Mouse (Mus musculus): ENCODE measurements at regions not wholly inside any gene's neighbourhood (a gene's known extent, or its start where the extent isn't known, plus 50 kb on each side); places are given as distances from the start of the nearest gene placed in this dataset.

DNA sequence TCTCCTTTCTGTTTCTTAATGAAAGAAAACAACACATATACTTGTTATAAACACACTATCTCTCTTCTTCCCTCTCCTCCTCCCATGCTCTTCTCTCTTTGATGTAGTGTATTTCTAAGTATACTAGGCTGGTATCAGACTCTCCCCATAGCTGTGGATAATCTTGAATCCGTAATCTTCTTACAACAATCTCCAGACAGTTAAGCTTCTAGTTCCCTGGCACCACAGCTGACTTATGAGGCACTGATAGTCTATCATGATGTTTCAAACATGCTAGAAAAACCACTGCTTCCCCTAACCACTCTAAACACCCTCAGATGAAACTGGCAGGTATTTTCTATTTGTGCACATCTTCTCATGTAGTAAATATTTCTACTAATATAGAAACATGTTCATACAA is 471.7 kb downstream of the Pdha2 start:
- DNase-seq (ENCODE audit: low spot score) (no peak), ATAC-seq (replicated peaks; ENCODE audit: low FRiP score, low read depth) (no peak)
- no peak overlapping the region for H3K4me2 ChIP-seq (ENCODE audit: low read length)
- no peaks in the 10 kb centered on the region for H3K4me1 ChIP-seq (replicated peaks; ENCODE audit: insufficient read depth, low read length)
- no peak overlapping the region for H3K4me3 ChIP-seq (replicated peaks; ENCODE audit: low read depth, low read length)
- H3K36me3 ChIP-seq (ENCODE audit: insufficient read depth, low read length): no peaks in the 10 kb centered on the region
- 74% methylated on average over 1 of the region's 1 CpGs for WGBS
- H3K27me3 ChIP-seq (ENCODE audit: insufficient read depth, low read length): no peaks in the 10 kb centered on the region
- H3K9ac ChIP-seq (ENCODE audit: low read depth, low read length): no peak overlapping the region
- no peak overlapping the region for H3K27ac ChIP-seq
- H3K9me3 ChIP-seq (replicated peaks; ENCODE audit: low read length): no peaks in the 10 kb centered on the region
- no peak for TF ChIP-seq CTCF (IDR thresholded peaks at IDR 0.05; ENCODE audit: low read depth)

DNA sequence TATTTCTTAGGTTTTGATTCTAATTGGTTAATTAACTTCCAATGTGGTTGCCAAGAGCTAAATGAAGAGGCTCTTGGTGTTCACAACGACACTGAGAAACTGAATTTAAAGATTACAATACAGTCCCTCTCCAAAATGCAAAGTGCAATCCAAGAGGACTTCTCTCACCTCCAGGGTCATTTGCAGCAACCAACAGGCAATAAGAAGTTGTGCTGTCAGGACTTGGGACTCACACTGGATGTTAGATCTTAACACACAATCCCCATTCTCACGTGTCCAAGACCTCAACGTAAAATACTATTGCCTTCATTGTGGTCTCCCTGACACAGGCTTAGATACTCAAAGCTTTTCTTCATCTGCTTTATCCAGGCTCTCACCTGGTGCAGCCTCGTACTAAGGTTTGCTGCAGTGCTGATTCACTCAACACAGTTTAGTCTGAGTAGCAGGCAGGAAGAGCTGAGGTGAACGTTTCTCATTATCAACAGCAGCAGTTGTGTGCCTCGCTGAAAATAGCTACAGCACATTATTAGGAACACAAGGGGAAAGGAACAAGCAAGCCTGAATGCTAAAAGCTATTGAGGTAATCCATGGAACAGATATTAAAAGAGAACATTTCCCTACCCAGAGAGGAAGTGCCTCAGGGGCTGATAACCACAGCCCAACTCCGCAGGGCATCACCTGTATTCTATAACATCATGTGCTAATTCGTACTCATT is 473.3 kb downstream of the Pdha2 start:
- no peak for ATAC-seq (replicated peaks; ENCODE audit: low FRiP score, low read depth)
- Histone ChIP-seq H3K4me1 (replicated peaks; ENCODE audit: insufficient read depth, low read length) (no peaks in the 10 kb centered on the region), H3K27me3 (ENCODE audit: insufficient read depth, low read length) (no peaks in the 10 kb centered on the region), H3K27ac (no peak overlapping the region), H3K9ac (ENCODE audit: low read depth, low read length) (no peak overlapping the region), H3K36me3 (ENCODE audit: insufficient read depth, low read length) (no peaks in the 10 kb centered on the region), H3K4me3 (replicated peaks; ENCODE audit: low read depth, low read length) (no peak overlapping the region), H3K4me2 (ENCODE audit: low read length) (no peak overlapping the region), H3K9me3 (replicated peaks; ENCODE audit: low read length) (no peaks in the 10 kb centered on the region)
- WGBS: 74% methylated on average over 8 of the region's 8 CpGs
- DNase-seq (ENCODE audit: low spot score): no peak
- TF ChIP-seq CTCF (IDR thresholded peaks at IDR 0.05; ENCODE audit: low read depth): no peak

DNA sequence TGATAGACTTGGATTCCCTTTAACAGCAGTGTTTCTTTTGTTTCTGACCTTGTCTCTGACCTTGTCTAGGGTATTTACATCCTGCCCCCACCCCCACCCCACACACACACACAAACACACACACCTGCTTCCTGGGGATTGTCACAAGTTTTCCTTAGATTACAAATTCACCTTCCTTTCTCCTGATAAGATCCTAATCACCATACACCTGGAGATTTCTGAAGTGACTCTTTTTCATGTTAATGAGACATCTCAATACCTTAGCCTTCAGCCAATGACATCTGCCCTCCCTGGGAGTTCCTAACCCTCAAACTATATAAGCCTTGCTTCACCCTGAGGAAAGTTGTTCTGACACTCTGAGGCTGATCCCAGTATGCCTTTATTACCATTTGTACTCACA is 495.3 kb downstream of the Pdha2 start:
- no peaks in the 10 kb centered on the region for H3K36me3 ChIP-seq (ENCODE audit: insufficient read depth, low read length)

DNA sequence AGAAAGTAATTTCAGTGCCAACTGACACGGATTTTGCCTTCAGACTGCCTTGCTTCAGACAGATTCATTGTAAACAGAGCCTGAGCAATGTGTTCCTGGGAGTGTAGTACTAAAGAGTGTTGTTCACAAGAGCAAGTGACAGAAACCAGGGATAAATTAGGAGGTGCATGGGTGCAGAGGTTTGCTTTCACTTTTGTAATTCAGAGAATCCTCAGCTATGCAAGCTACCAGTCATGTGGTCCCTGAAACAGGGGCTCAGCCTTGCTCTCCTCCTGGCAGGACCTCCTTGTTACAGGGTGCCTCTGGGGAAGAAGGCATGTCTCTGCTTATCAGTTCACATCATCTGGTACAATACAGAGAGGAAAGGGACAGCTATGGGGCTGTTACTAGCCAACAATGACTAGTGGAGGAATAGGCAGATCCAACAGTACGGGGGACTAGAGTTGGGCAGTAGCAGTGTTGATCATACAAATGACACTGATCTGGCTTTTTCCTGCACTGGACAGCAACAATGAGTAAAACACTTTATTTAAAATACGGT is 504.5 kb downstream of the Pdha2 start:
- no peak overlapping the region for H3K4me3 ChIP-seq (replicated peaks; ENCODE audit: low read depth, low read length)
- no peaks in the 10 kb centered on the region for H3K9me3 ChIP-seq (replicated peaks; ENCODE audit: low read length)
- no peaks in the 10 kb centered on the region for H3K36me3 ChIP-seq (ENCODE audit: insufficient read depth, low read length)
- TF ChIP-seq CTCF (IDR thresholded peaks at IDR 0.05; ENCODE audit: low read depth): no peak
- ATAC-seq (replicated peaks; ENCODE audit: low FRiP score, low read depth) (no peak), DNase-seq (ENCODE audit: low spot score) (no peak)
- H3K27ac ChIP-seq: no peak overlapping the region
- no peak overlapping the region for H3K9ac ChIP-seq (ENCODE audit: low read depth, low read length)
- H3K27me3 ChIP-seq (ENCODE audit: insufficient read depth, low read length): no peaks in the 10 kb centered on the region
- H3K4me2 ChIP-seq (ENCODE audit: low read length): no peak overlapping the region
- WGBS: 67% methylated on average over 3 of the region's 3 CpGs
- H3K4me1 ChIP-seq (replicated peaks; ENCODE audit: insufficient read depth, low read length): no peaks in the 10 kb centered on the region

More for the DNA sequence above, 495.3 kb downstream of the Pdha2 start:
- no peak for ATAC-seq (replicated peaks; ENCODE audit: low FRiP score, low read depth)
- TF ChIP-seq CTCF (IDR thresholded peaks at IDR 0.05; ENCODE audit: low read depth): no peak
- H3K4me2 ChIP-seq (ENCODE audit: low read length): no peak overlapping the region
- H3K9me3 ChIP-seq (replicated peaks; ENCODE audit: low read length): no peaks in the 10 kb centered on the region
- no peaks in the 10 kb centered on the region for H3K27me3 ChIP-seq (ENCODE audit: insufficient read depth, low read length)
- H3K9ac ChIP-seq (ENCODE audit: low read depth, low read length): no peak overlapping the region
- H3K27ac ChIP-seq: no peak overlapping the region
- H3K4me1 ChIP-seq (replicated peaks; ENCODE audit: insufficient read depth, low read length): no peaks in the 10 kb centered on the region
- no peak overlapping the region for H3K4me3 ChIP-seq (replicated peaks; ENCODE audit: low read depth, low read length)
- no peak for DNase-seq (ENCODE audit: low spot score)

DNA sequence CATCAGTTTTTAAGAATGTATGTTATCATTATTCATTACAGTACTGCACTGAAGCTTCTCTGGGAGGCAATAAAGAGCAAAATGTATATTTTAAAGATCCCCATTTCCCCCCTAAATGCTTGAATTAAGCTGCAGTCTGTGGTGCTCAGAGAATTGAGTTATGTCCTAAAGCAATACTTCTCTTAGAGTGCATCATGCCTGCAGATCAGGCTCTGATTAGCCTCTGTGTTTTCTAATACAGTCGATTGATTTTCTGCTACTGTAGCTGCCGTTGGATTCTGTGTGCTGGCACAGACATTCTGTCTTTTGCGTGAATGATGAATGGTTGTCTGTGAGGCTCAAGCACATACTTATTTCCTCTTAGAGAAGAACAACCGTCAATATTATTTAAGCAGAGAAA is 505.4 kb downstream of the Pdha2 start:
- Histone ChIP-seq H3K36me3 (ENCODE audit: insufficient read depth, low read length) (no peaks in the 10 kb centered on the region), H3K4me1 (replicated peaks; ENCODE audit: insufficient read depth, low read length) (no peaks in the 10 kb centered on the region), H3K4me3 (replicated peaks; ENCODE audit: low read depth, low read length) (no peak overlapping the region), H3K4me2 (ENCODE audit: low read length) (no peak overlapping the region), H3K27me3 (ENCODE audit: insufficient read depth, low read length) (no peaks in the 10 kb centered on the region), H3K9me3 (replicated peaks; ENCODE audit: low read length) (no peaks in the 10 kb centered on the region), H3K27ac (no peak overlapping the region), H3K9ac (ENCODE audit: low read depth, low read length) (no peak overlapping the region)
- DNase-seq (ENCODE audit: low spot score): no peak
- ATAC-seq (replicated peaks; ENCODE audit: low FRiP score, low read depth): no peak
- 74% methylated on average over 4 of the region's 4 CpGs for WGBS
- TF ChIP-seq CTCF (IDR thresholded peaks at IDR 0.05; ENCODE audit: low read depth): no peak

DNA sequence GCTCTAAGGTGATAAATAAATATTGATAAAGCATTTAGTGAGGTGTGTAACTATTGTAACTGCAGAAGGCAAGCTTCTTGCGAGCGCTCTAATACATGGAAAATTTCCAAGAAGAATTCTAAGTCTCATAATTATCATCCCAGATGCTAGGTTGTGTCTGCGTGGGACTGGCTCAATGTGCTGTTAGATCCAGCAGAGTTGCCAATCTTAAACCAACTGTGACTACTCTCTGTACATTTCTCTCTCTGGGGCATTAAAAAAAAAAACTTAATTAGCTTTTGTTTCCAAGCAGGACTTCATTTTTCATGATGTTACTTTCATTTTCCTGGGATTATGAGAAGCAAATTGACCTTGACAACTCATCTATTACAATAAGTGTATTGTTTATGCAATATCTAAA is 506.6 kb downstream of the Pdha2 start:
- Histone ChIP-seq H3K27ac (no peak overlapping the region), H3K27me3 (ENCODE audit: insufficient read depth, low read length) (no peaks in the 10 kb centered on the region), H3K9ac (ENCODE audit: low read depth, low read length) (no peak overlapping the region), H3K4me3 (replicated peaks; ENCODE audit: low read depth, low read length) (no peak overlapping the region), H3K36me3 (ENCODE audit: insufficient read depth, low read length) (no peaks in the 10 kb centered on the region), H3K4me1 (replicated peaks; ENCODE audit: insufficient read depth, low read length) (no peaks in the 10 kb centered on the region), H3K4me2 (ENCODE audit: low read length) (no peak overlapping the region), H3K9me3 (replicated peaks; ENCODE audit: low read length) (no peaks in the 10 kb centered on the region)
- no peak for ATAC-seq (replicated peaks; ENCODE audit: low FRiP score, low read depth)
- WGBS: 84% methylated on average over 3 of the region's 3 CpGs
- TF ChIP-seq CTCF (IDR thresholded peaks at IDR 0.05; ENCODE audit: low read depth): no peak
- no peak for DNase-seq (ENCODE audit: low spot score)

DNA sequence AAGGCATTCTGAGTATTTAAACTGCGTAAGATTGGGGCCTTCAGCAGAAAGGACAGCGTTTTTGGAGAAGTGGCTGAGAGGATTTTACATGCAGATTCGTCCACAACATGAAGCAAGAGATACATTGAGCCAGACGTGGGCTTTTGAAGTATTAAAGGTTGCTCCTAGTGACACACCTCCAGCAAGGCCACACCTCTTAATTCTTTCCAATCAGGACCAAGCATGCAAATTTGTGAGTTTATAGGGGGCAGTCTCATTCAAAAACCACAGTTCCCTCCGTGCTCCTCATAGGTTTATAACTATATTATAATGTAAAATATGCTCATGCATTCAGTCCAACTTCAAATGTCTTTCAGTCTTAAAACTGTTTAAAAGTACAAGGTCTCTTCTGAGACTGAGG is 509.2 kb downstream of the Pdha2 start:
- H3K9ac ChIP-seq (ENCODE audit: low read depth, low read length): no peak overlapping the region
- H3K27me3 ChIP-seq (ENCODE audit: insufficient read depth, low read length): no peaks in the 10 kb centered on the region
- H3K27ac ChIP-seq: no peak overlapping the region
- 53% methylated on average over 5 of the region's 5 CpGs for WGBS
- H3K9me3 ChIP-seq (replicated peaks; ENCODE audit: low read length): no peaks in the 10 kb centered on the region
- TF ChIP-seq CTCF (IDR thresholded peaks at IDR 0.05; ENCODE audit: low read depth): no peak
- no peak overlapping the region for H3K4me3 ChIP-seq (replicated peaks; ENCODE audit: low read depth, low read length)
- H3K36me3 ChIP-seq (ENCODE audit: insufficient read depth, low read length): no peaks in the 10 kb centered on the region
- no peak overlapping the region for H3K4me2 ChIP-seq (ENCODE audit: low read length)
- DNase-seq (ENCODE audit: low spot score): no peak
- ATAC-seq (replicated peaks; ENCODE audit: low FRiP score, low read depth): no peak
- no peaks in the 10 kb centered on the region for H3K4me1 ChIP-seq (replicated peaks; ENCODE audit: insufficient read depth, low read length)

All from kidney, postnatal 0 days (tissue).